Mouse (Mus musculus): ENCODE measurements at regions not wholly inside any gene's neighbourhood (a gene's known extent, or its start where the extent isn't known, plus 50 kb on each side); places are given as distances from the start of the nearest gene placed in this dataset.
A peak's percentile ranks its signal among the peaks of the same experiment; 100 is the strongest.

GRCm38 (mm10) chr1:183622341-183622740, 204.3 kb downstream of the Hhipl2 start:
- DNase-seq (ENCODE audit: low spot score in 2 of 2): no peak

- no peak for DNase-seq (ENCODE audit: low spot score in 2 of 2)
Observed at GRCm38 (mm10) chr1:183624266-183624665, 206.3 kb downstream of the Hhipl2 start.

GRCm38 (mm10) chr1:183633810-183634209, 215.8 kb downstream of the Hhipl2 start:
- no peak for DNase-seq (ENCODE audit: low spot score in 2 of 2)

- no peak for DNase-seq (ENCODE audit: low spot score in 2 of 2)
Observed at GRCm38 (mm10) chr1:183634836-183635235, 216.8 kb downstream of the Hhipl2 start.

- no peak for DNase-seq (ENCODE audit: low spot score in 2 of 2)
Observed at GRCm38 (mm10) chr1:183637214-183637613, 219.2 kb downstream of the Hhipl2 start.

GRCm38 (mm10) chr1:183639332-183639731, 221.3 kb downstream of the Hhipl2 start:
- no peak for DNase-seq (ENCODE audit: low spot score in 2 of 2)

- DNase-seq (ENCODE audit: low spot score in 2 of 2): no peak
Observed at GRCm38 (mm10) chr1:183640568-183640967, 222.6 kb downstream of the Hhipl2 start.

- DNase-seq (ENCODE audit: low spot score in 2 of 2): no peak
Observed at GRCm38 (mm10) chr1:183644001-183644400, 226.0 kb downstream of the Hhipl2 start.

GRCm38 (mm10) chr1:183653878-183654277, 235.9 kb downstream of the Hhipl2 start:
- no peak for DNase-seq (ENCODE audit: low spot score in 2 of 2)

- peak in 1 of 2 experiments; percentile 12 for DNase-seq (ENCODE audit: low spot score in 2 of 2)
Observed at GRCm38 (mm10) chr1:183657043-183657442, 239.0 kb downstream of the Hhipl2 start.

- DNase-seq (ENCODE audit: low spot score in 2 of 2): no peak
Observed at GRCm38 (mm10) chr1:183660541-183660940, 242.5 kb downstream of the Hhipl2 start.

- no peak for DNase-seq (ENCODE audit: low spot score in 2 of 2)
Observed at GRCm38 (mm10) chr1:183662369-183663043, 244.5 kb downstream of the Hhipl2 start.

- DNase-seq (ENCODE audit: low spot score in 2 of 2): no peak
Observed at GRCm38 (mm10) chr1:183669271-183669670, 251.3 kb downstream of the Hhipl2 start.

GRCm38 (mm10) chr1:183669674-183670073, 251.7 kb downstream of the Hhipl2 start:
- peak in 1 of 2 experiments; percentile 15 for DNase-seq (ENCODE audit: low spot score in 2 of 2)

- DNase-seq (ENCODE audit: low spot score in 2 of 2): no peak
Observed at GRCm38 (mm10) chr1:183670542-183670941, 252.5 kb downstream of the Hhipl2 start.

GRCm38 (mm10) chr1:183671541-183671940, 253.5 kb downstream of the Hhipl2 start:
- no peak for DNase-seq (ENCODE audit: low spot score in 2 of 2)

- DNase-seq (ENCODE audit: low spot score in 2 of 2): no peak
Observed at GRCm38 (mm10) chr1:183672521-183672920, 254.5 kb downstream of the Hhipl2 start.

GRCm38 (mm10) chr1:183677585-183677984, 259.6 kb downstream of the Hhipl2 start:
- DNase-seq (ENCODE audit: low spot score in 2 of 2): no peak

- DNase-seq (ENCODE audit: low spot score in 2 of 2): no peak
Observed at GRCm38 (mm10) chr1:183679949-183680348, 261.9 kb downstream of the Hhipl2 start.

- no peak for DNase-seq (ENCODE audit: low spot score in 2 of 2)
Observed at GRCm38 (mm10) chr1:183686056-183686455, 268.0 kb downstream of the Hhipl2 start.

- no peak for DNase-seq (ENCODE audit: low spot score in 2 of 2)
Observed at GRCm38 (mm10) chr1:183692756-183693155, 274.7 kb downstream of the Hhipl2 start.

GRCm38 (mm10) chr1:183699284-183699683, 281.3 kb downstream of the Hhipl2 start:
- DNase-seq (ENCODE audit: low spot score in 2 of 2): no peak

- DNase-seq (ENCODE audit: low spot score in 2 of 2): no peak
Observed at GRCm38 (mm10) chr1:183702888-183703287, 284.9 kb downstream of the Hhipl2 start.

- no peak for DNase-seq (ENCODE audit: low spot score in 2 of 2)
Observed at GRCm38 (mm10) chr1:183712895-183713294, 294.9 kb downstream of the Hhipl2 start.
